Mouse (Mus musculus): Measurements from ENCODE around the gene Gng12.

- TF ChIP-seq CTCF (IDR thresholded peaks at IDR 0.05; ENCODE audit: low read depth, low read length) = no peak
- no peak for TF ChIP-seq POLR2A (IDR thresholded peaks at IDR 0.05; ENCODE audit: borderline replicate concordance, low read depth, low read length)
Observed at GRCm38 (mm10) chr6:67027438-67028142, 131.4 kb downstream of the Gng12 start.

Data from bone marrow macrophage, adult 2 months (primary cell).